Mouse (Mus musculus) T-helper 17 cell (primary cell): Measurements from ENCODE around the gene Siah2.

Source experiments
- in situ Hi-C, 2 experiments: fragments of 300-600 bp; cut with MboI, MseI; formaldehyde crosslinking; loops; 1 replicate in 1 of 2; 2 replicates in 1 of 2; pipeline ENCODE4 v1.15.1; 2025; ENCODE audit warnings: high pct_unique_total_duplicates in 2 of 2

Siah2 gene

GRCm38 (mm10) chr3:58691997-58692721 is at the start of gene Siah2:
Gene Siah2 (minus strand): TSS chr3:58692400.
- in situ Hi-C loops = loop anchor here in 1 of 2 experiments (10.0 kb wide), 1 partner anchor 277 kb away; the partner anchor contains the start of gene Tsc22d2

GRCm38 (mm10) chr3:58739536-58739935 is 47.3 kb upstream of the Siah2 start:
- in situ Hi-C loops = no loop called here

GRCm38 (mm10) chr3:58738346-58739089 is 46.3 kb upstream of the Siah2 start:
- in situ Hi-C loops = no loop called here

- in situ Hi-C loops = no loop called here
These were observed 39.3 kb upstream of the Siah2 start for GRCm38 (mm10) chr3:58731520-58731919.

- in situ Hi-C loops = no loop called here
These were observed 38.4 kb upstream of the Siah2 start for GRCm38 (mm10) chr3:58730580-58730979.

GRCm38 (mm10) chr3:58729549-58729948 is 37.3 kb upstream of the Siah2 start:
- in situ Hi-C loops = no loop called here

- in situ Hi-C loops = no loop called here
These were observed 35.4 kb upstream of the Siah2 start for GRCm38 (mm10) chr3:58727601-58728000.

- in situ Hi-C loops = no loop called here
These were observed 34.8 kb upstream of the Siah2 start for GRCm38 (mm10) chr3:58727012-58727411.

GRCm38 (mm10) chr3:58726374-58726773 is 34.2 kb upstream of the Siah2 start:
- in situ Hi-C loops = no loop called here

- in situ Hi-C loops = no loop called here
These were observed 32.6 kb upstream of the Siah2 start for GRCm38 (mm10) chr3:58724815-58725214.

- in situ Hi-C loops = no loop called here
These were observed 31.5 kb upstream of the Siah2 start for GRCm38 (mm10) chr3:58723656-58724055.

GRCm38 (mm10) chr3:58719461-58720230 is 27.4 kb upstream of the Siah2 start:
- in situ Hi-C loops = loop anchor here (10.0 kb wide), 2 partner anchors 715 to 1585 kb away; no protein-coding TSS in a partner anchor

- in situ Hi-C loops = loop anchor here (10.0 kb wide), 2 partner anchors 718 to 1582 kb away; no protein-coding TSS in a partner anchor
These were observed 24.5 kb upstream of the Siah2 start for GRCm38 (mm10) chr3:58716705-58717104.

GRCm38 (mm10) chr3:58714767-58715166 is 22.6 kb upstream of the Siah2 start:
- in situ Hi-C loops = loop anchor here (10.0 kb wide), 2 partner anchors 720 to 1580 kb away; no protein-coding TSS in a partner anchor

GRCm38 (mm10) chr3:58714034-58714433 is 21.8 kb upstream of the Siah2 start:
- in situ Hi-C loops = loop anchor here (10.0 kb wide), 2 partner anchors 721 to 1579 kb away; no protein-coding TSS in a partner anchor

GRCm38 (mm10) chr3:58713191-58713590 is 21.0 kb upstream of the Siah2 start:
- in situ Hi-C loops = loop anchor here (10.0 kb wide), 2 partner anchors 722 to 1578 kb away; no protein-coding TSS in a partner anchor

GRCm38 (mm10) chr3:58704547-58704946 is 12.3 kb upstream of the Siah2 start:
- in situ Hi-C loops = loop anchor here in 1 of 2 experiments (5.0 kb wide), 1 partner anchor 88 kb away; no protein-coding TSS in a partner anchor

- in situ Hi-C loops = loop anchor here in 1 of 2 experiments (5.0 kb wide), 1 partner anchor 89 kb away; no protein-coding TSS in a partner anchor
These were observed 11.5 kb upstream of the Siah2 start for GRCm38 (mm10) chr3:58703748-58704147.

- in situ Hi-C loops = loop anchor here in 1 of 2 experiments (5.0 kb wide), 1 partner anchor 90 kb away; no protein-coding TSS in a partner anchor
These were observed 10.1 kb upstream of the Siah2 start for GRCm38 (mm10) chr3:58702329-58702728.

- in situ Hi-C loops = loop anchor here in 1 of 2 experiments (5.0 kb wide), 1 partner anchor 91 kb away; no protein-coding TSS in a partner anchor
These were observed 9.2 kb upstream of the Siah2 start for GRCm38 (mm10) chr3:58701441-58701840.

- in situ Hi-C loops = loop anchor here in 1 of 2 experiments (10.0 kb wide), 1 partner anchor 283 kb away; the partner anchor contains the start of gene Tsc22d2
These were observed 5.7 kb upstream of the Siah2 start for GRCm38 (mm10) chr3:58697926-58698325.
